Mouse (Mus musculus) liver, postnatal 0 days (tissue): ENCODE data around the gene Gpr142.

ENCODE experiments used
- CTCF ChIP-seq: sonication (generic); IDR thresholded peaks from 2 replicates; pipeline ENCODE4 v1.5.1; 2016; ENCODE audit warnings: antibody characterized with exemption, low read depth
- EP300 ChIP-seq: IDR thresholded peaks from 2 replicates; pipeline ENCODE4 v1.6.1; 2016; ENCODE audit warnings: antibody characterized with exemption, low read depth, mild to moderate bottlenecking

GRCm38 (mm10) chr11:114794691-114795090 lies 4.0 kb upstream of the Gpr142 start:
- TF ChIP-seq EP300 (no peak), CTCF (no peak)
